Mouse (Mus musculus): ENCODE data around the gene Clec4a2. TPM values are rescaled to one million over a fixed set of nuclear protein-coding genes. Genes with fewer than 3 reads are reported as not detected.
"Not testable (repeated sequence)": the region's sequence is repeated elsewhere in the genome, so short reads cannot be mapped to it uniquely, and the experiment has no call there.

Gene Clec4a2
- polyA plus RNA-seq, 1 experiment = not detected

- H3K36me3 ChIP-seq (ENCODE audit: control insufficient read depth, insufficient read depth, low read length, poor library complexity, severe bottlenecking) = no peaks in the 10 kb centered on the region
- TF ChIP-seq EP300 (IDR thresholded peaks at IDR 0.05; ENCODE audit: insufficient read depth, low read depth, low read length) (no peak), POLR2A (IDR thresholded peaks at IDR 0.05; ENCODE audit: insufficient read depth, low read length) (no peak), CTCF (IDR thresholded peaks at IDR 0.05; ENCODE audit: low read depth, low read length) (no peak)
- peaks cover 7% of the 10 kb centered on the region; the same call in 1 of the 2 replicates for H3K9me3 ChIP-seq (replicated peaks; ENCODE audit: control insufficient read depth, insufficient read depth, low read length, poor library complexity, severe bottlenecking)
- H3K9ac ChIP-seq (ENCODE audit: low read depth, poor library complexity, severe bottlenecking) = no peak overlapping the region
- H3K27me3 ChIP-seq (ENCODE audit: control insufficient read depth, insufficient read depth, low read length, poor library complexity, severe bottlenecking) = no peaks in the 10 kb centered on the region
- no peak overlapping the region for H3K4me3 ChIP-seq (ENCODE audit: low read depth, low read length)
- H3K4me1 ChIP-seq (ENCODE audit: control insufficient read depth, insufficient read depth, low read length) = no peaks in the 10 kb centered on the region
- H3K27ac ChIP-seq (ENCODE audit: insufficient read depth, low read length) = no peak overlapping the region
Measured at GRCm38 (mm10) chr6:123171040-123171439, 64.8 kb downstream of the Clec4a2 start.

GRCm38 (mm10) chr6:123172593-123172992, 66.4 kb downstream of the Clec4a2 start, which contains the start of gene Clec4b2:
Clec4b2 (plus strand) TSS chr6:123172893.
- H3K9me3 ChIP-seq (replicated peaks; ENCODE audit: control insufficient read depth, insufficient read depth, low read length, poor library complexity, severe bottlenecking) = peaks cover 7% of the 10 kb centered on the region; the same call in 1 of the 2 replicates
- no peak within 1 kb of the TSS for H3K27ac ChIP-seq (ENCODE audit: insufficient read depth, low read length)
- H3K36me3 ChIP-seq (ENCODE audit: control insufficient read depth, insufficient read depth, low read length, poor library complexity, severe bottlenecking) = no peaks in the 10 kb centered on the region
- H3K9ac ChIP-seq (ENCODE audit: low read depth, poor library complexity, severe bottlenecking) = no peak within 1 kb of the TSS
- H3K4me3 ChIP-seq (ENCODE audit: low read depth, low read length) = no peak within 1 kb of the TSS
- no peaks in the 10 kb centered on the region for H3K27me3 ChIP-seq (ENCODE audit: control insufficient read depth, insufficient read depth, low read length, poor library complexity, severe bottlenecking)
- no peaks in the 10 kb centered on the region for H3K4me1 ChIP-seq (ENCODE audit: control insufficient read depth, insufficient read depth, low read length)
- TF ChIP-seq EP300 (IDR thresholded peaks at IDR 0.05; ENCODE audit: insufficient read depth, low read depth, low read length) (no peak), POLR2A (IDR thresholded peaks at IDR 0.05; ENCODE audit: insufficient read depth, low read length) (no peak), CTCF (IDR thresholded peaks at IDR 0.05; ENCODE audit: low read depth, low read length) (no peak)

GRCm38 (mm10) chr6:123175549-123175948, 69.3 kb downstream of the Clec4a2 start:
- TF ChIP-seq EP300 (IDR thresholded peaks at IDR 0.05; ENCODE audit: insufficient read depth, low read depth, low read length) (no peak), CTCF (IDR thresholded peaks at IDR 0.05; ENCODE audit: low read depth, low read length) (no peak), POLR2A (IDR thresholded peaks at IDR 0.05; ENCODE audit: insufficient read depth, low read length) (no peak)
- no peak overlapping the region for H3K27ac ChIP-seq (ENCODE audit: insufficient read depth, low read length)
- H3K4me3 ChIP-seq (ENCODE audit: low read depth, low read length) = no peak overlapping the region
- no peaks in the 10 kb centered on the region for H3K4me1 ChIP-seq (ENCODE audit: control insufficient read depth, insufficient read depth, low read length)
- no peaks in the 10 kb centered on the region for H3K9me3 ChIP-seq (replicated peaks; ENCODE audit: control insufficient read depth, insufficient read depth, low read length, poor library complexity, severe bottlenecking)
- no peaks in the 10 kb centered on the region for H3K36me3 ChIP-seq (ENCODE audit: control insufficient read depth, insufficient read depth, low read length, poor library complexity, severe bottlenecking)
- no peaks in the 10 kb centered on the region for H3K27me3 ChIP-seq (ENCODE audit: control insufficient read depth, insufficient read depth, low read length, poor library complexity, severe bottlenecking)
- no peak overlapping the region for H3K9ac ChIP-seq (ENCODE audit: low read depth, poor library complexity, severe bottlenecking)

GRCm38 (mm10) chr6:123184862-123185261, 78.6 kb downstream of the Clec4a2 start:
- not testable (repeated sequence) for H3K9me3 ChIP-seq (replicated peaks; ENCODE audit: control insufficient read depth, insufficient read depth, low read length, poor library complexity, severe bottlenecking); H3K4me3 ChIP-seq (ENCODE audit: low read depth, low read length); H3K27me3 ChIP-seq (ENCODE audit: control insufficient read depth, insufficient read depth, low read length, poor library complexity, severe bottlenecking); H3K9ac ChIP-seq (ENCODE audit: low read depth, poor library complexity, severe bottlenecking); H3K36me3 ChIP-seq (ENCODE audit: control insufficient read depth, insufficient read depth, low read length, poor library complexity, severe bottlenecking); H3K4me1 ChIP-seq (ENCODE audit: control insufficient read depth, insufficient read depth, low read length); H3K27ac ChIP-seq (ENCODE audit: insufficient read depth, low read length)
- peak; percentile 50 for TF ChIP-seq CTCF (IDR thresholded peaks at IDR 0.05; ENCODE audit: low read depth, low read length)

Other genes with a start within 250 kb of the Clec4a2 start
- 63.8 and 66.1 TPM in 2 replicates for gene Necap1, start 232.0 kb upstream of the Clec4a2 start, polyA plus RNA-seq (2011; ENCODE audit: insufficient read depth, insufficient read length, low read depth, missing spikeins)
- not detected in 2 replicates for gene Clec4a1, start 184.6 kb upstream of the Clec4a2 start, polyA plus RNA-seq (2011; ENCODE audit: insufficient read depth, insufficient read length, low read depth, missing spikeins)
- not detected in 2 replicates for gene Clec4a3, start 153.9 kb upstream of the Clec4a2 start, polyA plus RNA-seq (2011; ENCODE audit: insufficient read depth, insufficient read length, low read depth, missing spikeins)
- gene Clec4a4, start 116.1 kb upstream of the Clec4a2 start, polyA plus RNA-seq (2011; ENCODE audit: insufficient read depth, insufficient read length, low read depth, missing spikeins) = not detected in 2 replicates
- gene Clec4b1, start 56.5 kb upstream of the Clec4a2 start, polyA plus RNA-seq (2011; ENCODE audit: insufficient read depth, insufficient read length, low read depth, missing spikeins) = not detected in 2 replicates
- not detected in 2 replicates for gene Clec4b2, start 66.5 kb downstream of the Clec4a2 start, polyA plus RNA-seq (2011; ENCODE audit: insufficient read depth, insufficient read length, low read depth, missing spikeins)
- gene Clec4n, start 123.4 kb downstream of the Clec4a2 start, polyA plus RNA-seq (2011; ENCODE audit: insufficient read depth, insufficient read length, low read depth, missing spikeins) = not detected in 2 replicates
- gene Clec4d, start 155.7 kb downstream of the Clec4a2 start, polyA plus RNA-seq (2011; ENCODE audit: insufficient read depth, insufficient read length, low read depth, missing spikeins) = not detected in 2 replicates
- not detected in 2 replicates for gene Clec4e, start 183.4 kb downstream of the Clec4a2 start, polyA plus RNA-seq (2011; ENCODE audit: insufficient read depth, insufficient read length, low read depth, missing spikeins)
- gene Vmn2r19, start 201.9 kb downstream of the Clec4a2 start, polyA plus RNA-seq (2011; ENCODE audit: insufficient read depth, insufficient read length, low read depth, missing spikeins) = not detected in 2 replicates

Measured in ES-Bruce4 (cell line).